Mouse (Mus musculus) stomach, postnatal 0 days (tissue): ENCODE results near the gene Srsf3. TPM values are rescaled to one million over a fixed set of nuclear protein-coding genes. Genes with fewer than 3 reads are reported as not detected.

Source experiments
- ATAC-seq: fragments of 200-750 bp; cut with Nextera tagmentation; 2 replicates; pipeline ENCODE4 v1.8.0; 2017; ENCODE audit not compliant: low FRiP score, low TSS enrichment
- DNase-seq: peaks from one replicate; pipeline ENCODE4 v3.0.0-alpha.2; 2016; ENCODE audit warnings: low spot score
- H3K27ac ChIP-seq: fragments of 300-500 bp; sonication (generic); replicated peaks from 2 replicates; pipeline ENCODE4 v1.5.1; 2014; ENCODE audit warnings: mild to moderate bottlenecking, control low read depth
- H3K27me3 ChIP-seq: fragments of 300-500 bp; sonication (generic); 2 replicates; pipeline ENCODE4 v1.6.1; 2014; ENCODE audit warnings: low read length; ENCODE audit not compliant: control insufficient read depth, insufficient read depth
- H3K36me3 ChIP-seq: fragments of 300-500 bp; sonication (generic); 2 replicates; pipeline ENCODE4 v1.6.1; 2014; ENCODE audit warnings: low read length, mixed read lengths; ENCODE audit not compliant: control insufficient read depth, insufficient read depth
- H3K4me1 ChIP-seq: fragments of 300-500 bp; sonication (generic); replicated peaks from 2 replicates; pipeline ENCODE4 v1.6.1; 2014; ENCODE audit warnings: antibody characterized with exemption; ENCODE audit not compliant: control insufficient read depth, insufficient read depth
- H3K4me2 ChIP-seq: fragments of 300-500 bp; sonication (generic); replicated peaks from 2 replicates; pipeline ENCODE4 v1.6.1; 2014; ENCODE audit warnings: low read depth, mild to moderate bottlenecking, control low read depth, moderate library complexity
- H3K4me3 ChIP-seq: fragments of 300-500 bp; sonication (generic); 2 replicates; pipeline ENCODE4 v1.5.1; 2014; ENCODE audit warnings: low read depth, low read length, control low read depth
- H3K9ac ChIP-seq: fragments of 300-500 bp; sonication (generic); 2 replicates; pipeline ENCODE4 v1.6.1; 2014; ENCODE audit warnings: mild to moderate bottlenecking, low read length, control low read depth, mixed read lengths
- H3K9me3 ChIP-seq: fragments of 300-500 bp; sonication (generic); 2 replicates; pipeline ENCODE4 v1.6.1; 2016; ENCODE audit warnings: low read length; ENCODE audit not compliant: control insufficient read depth
- CTCF ChIP-seq: IDR thresholded peaks from 2 replicates; pipeline ENCODE4 v1.5.1; 2016; ENCODE audit warnings: antibody characterized with exemption, low read depth, mild to moderate bottlenecking, moderate library complexity
- EP300 ChIP-seq: optimal IDR thresholded peaks from 2 replicates; pipeline ENCODE3; 2016; ENCODE audit warnings: antibody characterized with exemption
- WGBS: fragments of 180-500 bp; shearing (Covaris S2); extraction: QIAGEN DNeasy Blood & Tissue Kit; methylation state at CpG from one replicate; pipeline ENCODE4 v1.1.7; 2014; 5-methylcytosine and 5-hydroxymethylcytosine counted together
- polyA plus RNA-seq: library from polyadenylated mRNA; unstranded; fragments of >200 nt; fragmentation: Nextera tagmentation; extraction: Ambion mirVana; gene quantifications from 2 replicates; pipeline ENCODE4 v1.2.1, GENCODE M21; 2015

The Srsf3 gene
- polyA plus RNA-seq, 1 experiment from 2014 or later: 305 TPM

DNA sequence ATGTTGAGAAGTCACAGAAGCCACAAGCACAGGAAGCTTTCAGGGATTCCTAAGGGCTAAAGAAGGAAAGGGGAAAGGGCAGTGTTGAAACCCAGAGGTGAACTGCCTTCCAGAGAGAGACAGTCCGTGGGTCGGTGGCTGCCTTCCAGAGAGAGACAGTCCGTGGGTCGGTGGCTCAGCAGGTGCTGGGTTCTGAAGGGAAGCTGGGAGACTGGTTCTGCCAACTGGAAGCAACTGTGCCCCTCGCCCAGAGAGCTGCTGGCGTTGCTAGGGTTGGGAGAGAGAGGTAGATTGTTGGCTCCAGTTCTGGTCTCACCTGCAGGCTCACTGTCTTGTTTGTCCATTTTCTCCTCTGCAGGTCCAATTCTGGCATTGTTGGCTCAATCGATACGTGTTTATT lies 26.1 kb downstream of the Srsf3 start:
- ATAC-seq: no peak

DNA sequence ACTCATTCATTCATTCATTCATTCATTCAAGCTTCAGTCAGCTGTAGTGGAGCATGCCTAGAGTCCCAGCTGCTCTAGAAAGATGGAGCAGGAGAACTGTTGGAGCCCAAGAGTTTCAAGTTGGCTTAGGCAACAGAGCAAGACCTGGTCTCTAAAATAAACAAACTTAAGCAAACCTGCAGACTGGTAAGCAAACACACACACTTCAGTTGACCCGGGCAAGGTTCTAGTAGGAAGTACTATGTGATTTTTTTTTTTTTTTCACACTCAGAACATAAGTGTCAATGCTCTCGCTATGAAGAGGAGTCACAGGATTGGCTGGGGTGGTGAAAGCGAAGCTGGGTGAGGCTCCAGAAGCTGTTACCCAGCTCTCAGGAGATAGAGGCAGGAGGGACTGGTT lies 27.2 kb downstream of the Srsf3 start:
- TF ChIP-seq EP300 (no peak), CTCF (no peak)
- H3K36me3 ChIP-seq: no peaks in the 10 kb centered on the region
- no peak overlapping the region for H3K9ac ChIP-seq
- no peaks in the 10 kb centered on the region for H3K9me3 ChIP-seq
- H3K27ac ChIP-seq: no peak overlapping the region
- DNase-seq: peak; percentile 28
- H3K27me3 ChIP-seq: no peaks in the 10 kb centered on the region
- WGBS: 61% methylated on average over 3 of the region's 3 CpGs
- H3K4me3 ChIP-seq: no peak overlapping the region
- H3K4me1 ChIP-seq: peaks cover 10% of the 10 kb centered on the region
- H3K4me2 ChIP-seq: no peak overlapping the region
- peak; percentile 55 for ATAC-seq

More for the DNA sequence above, 26.1 kb downstream of the Srsf3 start:
- no peak overlapping the region for H3K4me2 ChIP-seq
- TF ChIP-seq EP300: no peak
- TF ChIP-seq CTCF: no peak
- no peak for DNase-seq
- H3K36me3 ChIP-seq: no peaks in the 10 kb centered on the region
- no peaks in the 10 kb centered on the region for H3K9me3 ChIP-seq
- no peaks in the 10 kb centered on the region for H3K27me3 ChIP-seq
- peaks cover 12% of the 10 kb centered on the region for H3K4me1 ChIP-seq
- H3K9ac ChIP-seq: no peak overlapping the region
- peak overlapping the region; percentile 56; the same call in 1 of the 2 replicates for H3K27ac ChIP-seq
- no peak overlapping the region for H3K4me3 ChIP-seq
- 61% methylated on average over 6 of the region's 8 CpGs for WGBS

DNA sequence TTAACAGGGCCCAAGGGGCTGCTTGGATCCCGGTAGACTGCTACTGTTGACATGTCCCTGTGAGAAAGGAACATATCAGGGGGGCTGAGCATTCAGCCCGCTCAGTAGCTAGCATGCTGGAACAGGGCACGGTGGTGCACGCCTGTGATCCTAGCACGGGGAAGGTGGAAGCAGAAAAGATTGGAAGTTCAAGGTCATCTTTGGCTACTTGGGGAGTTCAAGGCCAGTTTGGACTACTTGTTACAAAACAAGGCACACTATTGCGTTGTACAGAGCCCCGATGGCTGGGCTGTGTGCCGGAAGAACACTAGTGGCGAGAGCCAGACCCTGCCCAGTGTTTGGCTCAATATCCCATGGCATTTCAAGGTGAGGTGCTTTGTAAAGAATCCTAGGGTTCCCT lies 28.5 kb downstream of the Srsf3 start:
- ATAC-seq (no peak), DNase-seq (no peak)
- no peak overlapping the region for H3K9ac ChIP-seq
- 82% methylated on average over 9 of the region's 9 CpGs for WGBS
- TF ChIP-seq CTCF: no peak
- no peak for TF ChIP-seq EP300
- no peaks in the 10 kb centered on the region for H3K36me3 ChIP-seq
- H3K27me3 ChIP-seq: no peaks in the 10 kb centered on the region
- no peak overlapping the region for H3K4me3 ChIP-seq
- peaks cover 10% of the 10 kb centered on the region for H3K4me1 ChIP-seq
- no peak overlapping the region for H3K27ac ChIP-seq
- no peak overlapping the region for H3K4me2 ChIP-seq
- H3K9me3 ChIP-seq: no peaks in the 10 kb centered on the region

DNA sequence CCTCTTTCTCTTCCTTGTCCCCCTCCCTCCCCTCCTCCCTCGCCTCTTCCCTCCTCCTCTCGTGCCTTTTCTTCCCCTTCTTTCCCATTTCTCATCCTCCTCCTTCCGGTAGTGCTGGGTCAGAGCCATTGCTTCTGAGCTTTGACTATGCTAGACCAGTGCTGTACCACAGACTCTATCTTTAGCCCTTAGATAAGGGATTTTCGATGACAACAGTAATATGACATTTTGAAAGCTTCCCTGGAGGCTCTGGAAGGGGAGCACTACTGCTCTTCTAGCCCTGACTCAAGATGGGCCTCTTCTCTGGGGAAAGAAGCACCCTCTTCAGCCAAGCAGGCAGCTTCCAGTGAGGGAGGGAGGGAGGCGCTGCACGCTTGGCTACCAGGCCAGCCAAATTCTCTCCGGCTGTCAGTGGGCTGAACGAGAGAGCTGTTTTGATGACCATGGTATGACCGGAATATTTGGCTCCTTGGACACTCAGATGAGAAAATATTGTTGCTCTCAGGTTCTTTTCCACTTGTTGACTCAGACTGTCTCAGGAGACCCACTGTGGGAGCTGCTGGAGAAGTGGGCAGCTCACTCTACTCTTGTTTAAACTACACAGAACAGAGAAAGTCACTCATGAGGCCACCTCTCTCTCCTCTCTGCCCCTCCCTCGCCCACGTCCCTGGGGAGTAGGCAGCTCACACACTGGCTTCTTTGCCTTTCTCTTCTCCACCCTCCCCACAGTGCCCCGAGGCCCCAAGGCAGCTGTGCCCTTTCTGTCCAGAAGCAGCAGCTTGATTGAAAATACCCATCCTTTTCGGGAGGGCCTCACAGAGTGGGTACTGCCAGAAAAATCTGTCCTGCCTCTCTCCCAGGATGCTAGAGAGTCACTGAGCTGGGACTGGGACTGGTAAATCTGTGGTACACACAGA lies 29.9 kb downstream of the Srsf3 start:
- Histone ChIP-seq H3K27ac (no peak overlapping the region; the same call in 1 of the 2 replicates), H3K9ac (no peak overlapping the region), H3K27me3 (no peaks in the 10 kb centered on the region), H3K9me3 (no peaks in the 10 kb centered on the region), H3K4me1 (peaks cover 4% of the 10 kb centered on the region; the same call in 1 of the 2 replicates), H3K36me3 (no peaks in the 10 kb centered on the region), H3K4me2 (no peak overlapping the region), H3K4me3 (no peak overlapping the region)
- TF ChIP-seq EP300 (no peak), CTCF (peak; percentile 10; the same call in 1 of the 2 replicates)
- DNase-seq (no peak), ATAC-seq (no peak; the same call in 1 of the 2 replicates)
- WGBS: 41% methylated on average over 13 of the region's 13 CpGs

DNA sequence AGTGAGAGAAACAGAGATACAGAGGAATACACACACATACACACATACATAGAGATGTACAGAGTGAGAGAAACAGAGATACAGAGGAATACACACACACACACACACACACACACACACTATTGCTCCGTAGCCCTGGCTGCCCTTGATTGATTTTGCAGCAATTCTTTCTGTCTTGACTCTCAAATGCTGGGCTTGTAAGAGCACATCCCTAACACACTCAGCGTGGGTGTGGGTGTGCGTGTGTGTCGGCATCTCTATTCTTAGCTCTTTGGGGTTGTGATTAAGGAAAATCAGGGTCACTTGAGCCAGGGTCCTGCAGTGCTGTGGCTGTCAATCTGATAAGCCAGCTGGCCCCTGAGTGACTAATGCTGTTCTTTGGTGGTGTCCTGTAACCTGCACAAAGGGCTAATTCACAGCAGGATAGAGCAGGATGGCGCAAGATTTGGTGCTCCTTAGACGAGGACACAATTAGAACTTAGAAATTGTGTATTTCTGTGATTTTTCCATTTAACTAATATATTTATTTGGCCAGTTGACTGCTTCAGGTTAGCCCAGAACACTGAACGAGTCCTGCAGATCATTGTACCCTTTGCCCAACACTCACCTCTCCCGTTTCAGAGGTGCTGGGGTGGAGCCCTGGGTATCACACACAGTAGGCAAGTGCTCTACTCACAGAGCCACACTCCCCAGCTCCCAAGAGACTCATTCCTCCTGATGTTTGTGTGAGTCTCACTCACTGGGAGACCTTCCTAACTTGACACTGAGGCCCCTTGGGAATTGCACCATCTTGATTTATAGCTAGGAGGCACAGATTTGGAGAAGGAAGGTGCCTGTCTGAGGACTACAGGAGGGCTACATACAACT lies 30.9 kb downstream of the Srsf3 start:
- Histone ChIP-seq H3K4me1 (peaks cover 4% of the 10 kb centered on the region; the same call in 1 of the 2 replicates), H3K9me3 (no peaks in the 10 kb centered on the region), H3K4me2 (no peak overlapping the region), H3K27me3 (no peaks in the 10 kb centered on the region), H3K27ac (no peak overlapping the region), H3K36me3 (no peaks in the 10 kb centered on the region), H3K4me3 (no peak overlapping the region), H3K9ac (no peak overlapping the region)
- ATAC-seq: no peak
- 67% methylated on average over 8 of the region's 8 CpGs for WGBS
- no peak for DNase-seq
- TF ChIP-seq CTCF (no peak), EP300 (no peak)
